Mouse (Mus musculus) inflammation-experienced regulatory T-cells, adult 6 months (primary cell): ENCODE measurements around the gene Hmgb1. TPM values are rescaled to one million over a fixed set of nuclear protein-coding genes. Genes with fewer than 3 reads are reported as not detected.
"Not testable (repeated sequence)": the region's sequence is repeated elsewhere in the genome, so short reads cannot be mapped to it uniquely, and the experiment has no call there.

ENCODE experiments used
- ATAC-seq: one replicate; pipeline ENCODE4 v1.8.0; 2017
- polyA plus RNA-seq, 3 experiments: library from polyadenylated mRNA; unstranded; fragments of 100-300 nt; shearing (Covaris generic); gene quantifications; one replicate each; pipeline ENCODE4 v1.2.1; 2017

Gene Hmgb1
- polyA plus RNA-seq, 3 experiments from 2014 or later: 359 to 1,026 (median 583) TPM

GRCm38 (mm10) chr5:149143766-149144375 lies 40.4 kb downstream of the Hmgb1 start:
- ATAC-seq: no peak

GRCm38 (mm10) chr5:149141155-149141554 lies 43.1 kb downstream of the Hmgb1 start:
- ATAC-seq: not testable (repeated sequence)

GRCm38 (mm10) chr5:149140336-149140735 lies 44.0 kb downstream of the Hmgb1 start:
- ATAC-seq: no peak

GRCm38 (mm10) chr5:149138087-149138486 lies 46.2 kb downstream of the Hmgb1 start:
- ATAC-seq: not testable (repeated sequence)

- no peak for ATAC-seq
Observed at GRCm38 (mm10) chr5:149137447-149137846, 46.8 kb downstream of the Hmgb1 start.

- no peak for ATAC-seq
Observed at GRCm38 (mm10) chr5:149136933-149137365, 47.3 kb downstream of the Hmgb1 start.

GRCm38 (mm10) chr5:149135455-149136354 lies 48.6 kb downstream of the Hmgb1 start:
- no peak for ATAC-seq

- no peak for ATAC-seq
Observed at GRCm38 (mm10) chr5:149134751-149135454, 49.4 kb downstream of the Hmgb1 start.

- ATAC-seq: no peak
Observed at GRCm38 (mm10) chr5:149128473-149128872, 55.8 kb downstream of the Hmgb1 start.

- no peak for ATAC-seq
Observed at GRCm38 (mm10) chr5:149123795-149124194, 60.5 kb downstream of the Hmgb1 start.

- ATAC-seq: no peak
Observed at GRCm38 (mm10) chr5:149119341-149119881, 64.9 kb downstream of the Hmgb1 start.

- no peak for ATAC-seq
Observed at GRCm38 (mm10) chr5:149117815-149118547, 66.3 kb downstream of the Hmgb1 start.

GRCm38 (mm10) chr5:149114587-149114986 lies 69.7 kb downstream of the Hmgb1 start:
- ATAC-seq: no peak

- no peak for ATAC-seq
Observed at GRCm38 (mm10) chr5:149114034-149114433, 70.3 kb downstream of the Hmgb1 start.

- no peak for ATAC-seq
Observed at GRCm38 (mm10) chr5:149113439-149113838, 70.8 kb downstream of the Hmgb1 start.

- ATAC-seq: no peak
Observed at GRCm38 (mm10) chr5:149112559-149112958, 71.7 kb downstream of the Hmgb1 start.

- no peak for ATAC-seq
Observed at GRCm38 (mm10) chr5:149109220-149109619, 75.1 kb downstream of the Hmgb1 start.

- ATAC-seq: no peak
Observed at GRCm38 (mm10) chr5:149108178-149108577, 76.1 kb downstream of the Hmgb1 start.

GRCm38 (mm10) chr5:149107566-149107965 lies 76.7 kb downstream of the Hmgb1 start:
- ATAC-seq: no peak

- no peak for ATAC-seq
Observed at GRCm38 (mm10) chr5:149104096-149104725, 80.1 kb downstream of the Hmgb1 start.

- no peak for ATAC-seq
Observed at GRCm38 (mm10) chr5:149101869-149102268, 82.4 kb downstream of the Hmgb1 start.

- ATAC-seq: no peak
Observed at GRCm38 (mm10) chr5:149100091-149100490, 84.2 kb downstream of the Hmgb1 start.
